1 mouse cellular context compared by ENCODE assay signal in genomic region chr15:98930998-98931397, GRCm38 (mm10).
TF ChIP-seq lines count a peak whose summit lies in the region.

No protein-coding gene starts in this region.

TF ChIP-seq in myocyte, 11 proteins besides CTCF, POLR2A, EP300 and RAD21:
- no peak for TF ChIP-seq MAX (IDR thresholded peaks at IDR 0.05; ENCODE audit: low read depth)
- peak; percentile 92 for TF ChIP-seq POLR2AphosphoS2 (IDR thresholded peaks at IDR 0.05; ENCODE audit: insufficient read length, low read depth)
- no peak for TF ChIP-seq USF1 (IDR thresholded peaks at IDR 0.05; ENCODE audit: low read depth)
TF ChIP-seq in myocyte: peak in this region for 1.
